Mouse (Mus musculus): ENCODE results near the gene Abca16. TPM values are rescaled to one million over a fixed set of nuclear protein-coding genes. Genes with fewer than 3 reads are reported as not detected.

The Abca16 gene
- polyA plus RNA-seq (2014; fragmentation: Illumina TruSeq; extraction: RNeasy Lipid Tissue Mini Kit (QIAGEN cat#74804); ENCODE audit: insufficient read depth, low read depth, low replicate concordance): not detected

DNA sequence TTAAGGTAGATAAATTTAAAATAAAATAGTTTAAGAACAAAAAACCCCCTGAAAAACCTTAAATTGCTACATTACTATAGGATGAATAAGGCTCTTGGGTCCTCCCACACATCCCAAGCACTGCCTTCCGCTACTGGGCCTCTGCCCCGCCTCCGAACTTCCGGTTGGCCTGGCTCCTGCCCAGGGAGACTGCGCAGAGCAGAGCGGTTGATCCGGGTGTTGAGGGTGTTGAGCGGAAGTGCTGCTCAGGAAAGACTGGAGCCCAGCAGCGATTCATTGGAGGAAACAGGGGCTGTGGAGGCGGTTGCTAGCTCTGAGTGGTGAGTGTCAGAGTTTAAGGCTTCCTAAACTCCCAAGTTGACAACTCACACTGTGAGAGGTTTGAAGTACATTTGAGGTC lies at the start of gene Abca16:
Abca16 (plus strand) TSS at position 201 of the 400 bp plus-strand sequence.

Other genes starting within 250 kb of the Abca16 start
- not detected for gene Anks4b, start 235.8 kb upstream of the Abca16 start, polyA plus RNA-seq (2014; fragmentation: Illumina TruSeq; extraction: RNeasy Lipid Tissue Mini Kit (QIAGEN cat#74804); ENCODE audit: insufficient read depth, low read depth, low replicate concordance)
- gene Crym, start 207.5 kb upstream of the Abca16 start, polyA plus RNA-seq (2014; fragmentation: Illumina TruSeq; extraction: RNeasy Lipid Tissue Mini Kit (QIAGEN cat#74804); ENCODE audit: insufficient read depth, low read depth, low replicate concordance): 7.2 TPM
- gene Abca14, start 205.7 kb upstream of the Abca16 start, polyA plus RNA-seq (2014; fragmentation: Illumina TruSeq; extraction: RNeasy Lipid Tissue Mini Kit (QIAGEN cat#74804); ENCODE audit: insufficient read depth, low read depth, low replicate concordance): 0.55 TPM
- not detected for gene Abca15, start 81.0 kb upstream of the Abca16 start, polyA plus RNA-seq (2014; fragmentation: Illumina TruSeq; extraction: RNeasy Lipid Tissue Mini Kit (QIAGEN cat#74804); ENCODE audit: insufficient read depth, low read depth, low replicate concordance)
- 91.0 TPM for gene Uqcrc2, start 225.5 kb downstream of the Abca16 start, polyA plus RNA-seq (2014; fragmentation: Illumina TruSeq; extraction: RNeasy Lipid Tissue Mini Kit (QIAGEN cat#74804); ENCODE audit: insufficient read depth, low read depth, low replicate concordance)